Mouse (Mus musculus): ENCODE data around the gene Rufy3. TPM values are rescaled to one million over a fixed set of nuclear protein-coding genes. Genes with fewer than 3 reads are reported as not detected.
A peak's percentile ranks its signal among the peaks of the same experiment; 100 is the strongest.

The Rufy3 gene
- total and polyA plus RNA-seq, 2 experiments from 2014 or later: 7.3 to 12.7 TPM

DNA sequence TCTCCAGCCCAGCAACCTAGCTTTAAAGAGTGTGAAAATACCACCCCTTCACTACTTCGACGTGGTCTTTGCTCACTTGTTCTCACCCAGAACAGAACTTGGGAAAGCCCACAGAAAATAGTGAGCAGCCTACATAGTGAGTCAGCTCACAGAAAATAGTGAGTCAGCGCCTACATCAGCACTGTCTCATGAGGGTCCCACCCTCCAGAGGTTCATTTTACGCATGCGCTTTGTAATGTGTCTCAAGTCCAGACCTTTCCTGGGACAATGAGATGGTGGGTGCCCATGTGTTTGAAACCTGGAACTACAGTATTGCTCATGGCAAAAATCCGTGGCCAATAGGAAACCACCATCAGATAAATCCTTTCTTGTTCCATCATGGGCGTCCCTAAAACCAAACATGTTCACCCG is 123.2 kb downstream of the Rufy3 start:
- no peak for ATAC-seq (ENCODE audit: insufficient read depth, low read depth)
- no peak for TF ChIP-seq CTCF (IDR thresholded peaks at IDR 0.05; ENCODE audit: low read depth)
- TF ChIP-seq EP300 (IDR thresholded peaks at IDR 0.05; ENCODE audit: low read depth): no peak
- 70% methylated on average over 8 of the region's 8 CpGs for WGBS

DNA sequence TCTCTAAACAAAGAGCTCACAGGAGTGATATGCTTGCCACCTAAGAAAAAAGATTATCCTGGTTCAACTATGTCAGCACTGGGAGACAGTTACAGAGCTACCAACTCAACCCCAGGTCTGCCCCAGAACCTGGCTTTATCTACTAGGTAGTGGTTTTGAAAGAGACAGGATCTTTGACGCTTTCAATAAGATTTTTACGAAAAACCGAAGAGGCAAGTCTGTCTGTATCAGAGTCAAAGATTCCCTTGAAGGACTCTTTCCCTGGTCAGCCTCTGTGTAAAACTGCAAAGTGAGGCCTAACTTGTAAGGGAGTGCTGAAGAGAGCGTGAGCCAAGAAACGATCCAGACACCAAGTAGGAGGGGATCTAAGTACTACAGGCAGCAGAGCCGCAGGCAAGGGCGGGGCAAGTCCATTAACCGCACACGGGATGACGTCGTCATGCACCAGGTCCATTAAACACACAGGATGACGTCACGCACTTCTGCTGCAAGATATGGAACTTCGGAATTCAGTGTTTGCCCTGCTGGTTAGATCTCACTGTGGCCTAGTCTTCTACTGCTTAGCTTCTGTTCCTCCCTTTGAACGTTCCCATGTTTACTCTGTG is 123.8 kb downstream of the Rufy3 start:
- H3K27ac ChIP-seq (ENCODE audit: low read depth): no peak overlapping the region
- no peaks in the 10 kb centered on the region for H3K9me3 ChIP-seq (replicated peaks; ENCODE audit: control insufficient read depth, low read length)
- 68% methylated on average over 15 of the region's 15 CpGs for WGBS
- H3K27me3 ChIP-seq (ENCODE audit: control insufficient read depth, insufficient read depth, low read length): no peaks in the 10 kb centered on the region
- ATAC-seq (ENCODE audit: insufficient read depth, low read depth) (no peak), DNase-seq (ENCODE audit: low spot score) (no peak)
- H3K4me2 ChIP-seq (ENCODE audit: low read depth, low read length): no peak overlapping the region
- H3K36me3 ChIP-seq (replicated peaks; ENCODE audit: control insufficient read depth, insufficient read depth, low read length): no peaks in the 10 kb centered on the region
- no peaks in the 10 kb centered on the region; the same call in 1 of the 2 replicates for H3K4me1 ChIP-seq (ENCODE audit: control insufficient read depth, insufficient read depth)
- H3K9ac ChIP-seq (replicated peaks; ENCODE audit: low read depth, low read length): no peak overlapping the region
- no peak overlapping the region for H3K4me3 ChIP-seq (ENCODE audit: low read depth, low read length)
- TF ChIP-seq CTCF (IDR thresholded peaks at IDR 0.05; ENCODE audit: low read depth) (no peak), EP300 (IDR thresholded peaks at IDR 0.05; ENCODE audit: low read depth) (no peak)

More for the DNA sequence above, 123.2 kb downstream of the Rufy3 start:
- no peaks in the 10 kb centered on the region for H3K36me3 ChIP-seq (replicated peaks; ENCODE audit: control insufficient read depth, insufficient read depth, low read length)
- H3K4me1 ChIP-seq (ENCODE audit: control insufficient read depth, insufficient read depth): no peaks in the 10 kb centered on the region; the same call in 1 of the 2 replicates
- no peak overlapping the region for H3K9ac ChIP-seq (replicated peaks; ENCODE audit: low read depth, low read length)
- no peaks in the 10 kb centered on the region for H3K9me3 ChIP-seq (replicated peaks; ENCODE audit: control insufficient read depth, low read length)
- H3K4me3 ChIP-seq (ENCODE audit: low read depth, low read length): no peak overlapping the region
- no peak overlapping the region for H3K4me2 ChIP-seq (ENCODE audit: low read depth, low read length)
- no peaks in the 10 kb centered on the region for H3K27me3 ChIP-seq (ENCODE audit: control insufficient read depth, insufficient read depth, low read length)
- no peak for DNase-seq (ENCODE audit: low spot score)
- H3K27ac ChIP-seq (ENCODE audit: low read depth): no peak overlapping the region

DNA sequence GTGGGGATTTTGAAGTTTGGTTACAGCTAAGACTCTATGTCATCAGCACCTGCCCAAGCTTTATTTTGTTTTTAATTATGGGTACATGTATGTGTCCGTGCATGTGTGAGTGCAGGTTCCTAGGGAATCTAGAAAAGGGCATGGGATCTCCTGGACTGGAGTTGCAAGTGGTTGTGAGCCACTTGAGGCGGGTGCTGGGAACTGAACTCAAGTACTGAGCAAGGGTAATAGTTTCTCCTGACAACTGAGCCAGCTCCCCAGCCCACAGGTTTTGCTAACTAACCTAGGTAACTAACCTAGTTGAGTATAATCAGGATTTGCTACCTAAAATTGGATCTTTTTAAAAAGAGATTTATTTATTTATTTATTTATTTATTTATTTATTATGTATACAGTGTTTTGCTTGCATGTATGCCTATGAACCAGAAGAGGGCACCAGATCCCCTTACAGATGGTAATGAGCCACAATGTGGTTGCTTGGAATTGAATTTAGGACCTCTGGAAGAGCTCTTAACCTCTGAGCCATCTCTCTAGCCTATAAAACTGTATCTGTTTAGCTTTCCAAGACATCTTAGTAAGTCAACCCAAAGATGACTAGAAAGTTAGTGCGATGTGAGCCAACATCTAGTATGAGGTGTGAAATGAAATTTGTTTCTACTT is 124.6 kb downstream of the Rufy3 start:
- ATAC-seq (ENCODE audit: insufficient read depth, low read depth) (peak; percentile 69), DNase-seq (ENCODE audit: low spot score) (peak; percentile 85)
- TF ChIP-seq EP300 (IDR thresholded peaks at IDR 0.05; ENCODE audit: low read depth) (no peak), CTCF (IDR thresholded peaks at IDR 0.05; ENCODE audit: low read depth) (peak; percentile 86)
- no peaks in the 10 kb centered on the region for H3K9me3 ChIP-seq (replicated peaks; ENCODE audit: control insufficient read depth, low read length)
- no peak overlapping the region for H3K9ac ChIP-seq (replicated peaks; ENCODE audit: low read depth, low read length)
- no peak overlapping the region for H3K4me3 ChIP-seq (ENCODE audit: low read depth, low read length)
- no peaks in the 10 kb centered on the region for H3K36me3 ChIP-seq (replicated peaks; ENCODE audit: control insufficient read depth, insufficient read depth, low read length)
- H3K4me2 ChIP-seq (ENCODE audit: low read depth, low read length): no peak overlapping the region
- no peak overlapping the region for H3K27ac ChIP-seq (ENCODE audit: low read depth)
- H3K4me1 ChIP-seq (ENCODE audit: control insufficient read depth, insufficient read depth): no peaks in the 10 kb centered on the region; the same call in 1 of the 2 replicates
- no peaks in the 10 kb centered on the region for H3K27me3 ChIP-seq (ENCODE audit: control insufficient read depth, insufficient read depth, low read length)
- WGBS: 73% methylated on average over 3 of the region's 3 CpGs

DNA sequence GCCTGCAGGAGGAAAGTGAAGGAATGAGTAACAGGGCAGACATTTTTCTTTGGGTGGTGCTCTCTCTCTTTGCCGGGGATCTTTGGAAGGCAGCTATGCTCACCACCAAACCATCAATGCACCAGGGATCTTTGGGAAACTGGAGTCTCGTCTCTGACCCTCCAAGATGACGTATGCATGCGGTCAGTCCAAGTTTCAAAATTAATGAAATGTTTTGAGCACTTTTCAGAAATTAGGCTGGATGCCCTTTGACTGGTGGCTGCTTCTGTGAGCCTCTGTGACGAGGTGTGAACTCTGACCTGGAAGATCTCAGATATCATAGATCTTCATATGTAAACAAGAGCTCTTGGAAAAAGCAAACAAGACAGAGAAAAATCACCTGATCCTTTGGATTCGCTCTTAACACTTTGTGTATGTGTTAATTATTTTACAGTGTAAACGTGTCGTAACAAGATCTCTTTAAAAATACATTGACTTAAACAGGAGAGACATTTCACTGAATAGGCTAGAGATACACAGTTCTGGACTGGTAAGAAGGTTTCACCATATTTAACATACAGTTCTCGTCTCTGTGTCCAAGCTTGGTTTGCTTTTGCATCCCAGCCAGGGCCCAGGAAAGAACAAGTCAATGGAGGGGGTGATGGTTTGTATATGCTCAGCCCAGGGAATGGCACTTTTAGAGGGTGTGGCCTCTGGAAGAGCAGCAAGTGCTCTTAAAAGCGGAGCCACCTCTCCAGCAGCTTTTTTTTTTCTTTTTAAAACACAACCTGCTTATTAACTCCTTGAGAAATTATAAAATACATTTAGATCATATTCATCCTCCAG is 126.1 kb downstream of the Rufy3 start:
- Histone ChIP-seq H3K9me3 (replicated peaks; ENCODE audit: control insufficient read depth, low read length) (no peaks in the 10 kb centered on the region), H3K4me2 (ENCODE audit: low read depth, low read length) (no peak overlapping the region), H3K36me3 (replicated peaks; ENCODE audit: control insufficient read depth, insufficient read depth, low read length) (no peaks in the 10 kb centered on the region), H3K4me3 (ENCODE audit: low read depth, low read length) (no peak overlapping the region), H3K9ac (replicated peaks; ENCODE audit: low read depth, low read length) (no peak overlapping the region), H3K4me1 (ENCODE audit: control insufficient read depth, insufficient read depth) (no peaks in the 10 kb centered on the region), H3K27ac (ENCODE audit: low read depth) (no peak overlapping the region), H3K27me3 (ENCODE audit: control insufficient read depth, insufficient read depth, low read length) (no peaks in the 10 kb centered on the region)
- ATAC-seq (ENCODE audit: insufficient read depth, low read depth): no peak
- no peak for DNase-seq (ENCODE audit: low spot score)
- WGBS: 73% methylated on average over 10 of the region's 10 CpGs
- TF ChIP-seq EP300 (IDR thresholded peaks at IDR 0.05; ENCODE audit: low read depth) (no peak), CTCF (IDR thresholded peaks at IDR 0.05; ENCODE audit: low read depth) (no peak)

DNA sequence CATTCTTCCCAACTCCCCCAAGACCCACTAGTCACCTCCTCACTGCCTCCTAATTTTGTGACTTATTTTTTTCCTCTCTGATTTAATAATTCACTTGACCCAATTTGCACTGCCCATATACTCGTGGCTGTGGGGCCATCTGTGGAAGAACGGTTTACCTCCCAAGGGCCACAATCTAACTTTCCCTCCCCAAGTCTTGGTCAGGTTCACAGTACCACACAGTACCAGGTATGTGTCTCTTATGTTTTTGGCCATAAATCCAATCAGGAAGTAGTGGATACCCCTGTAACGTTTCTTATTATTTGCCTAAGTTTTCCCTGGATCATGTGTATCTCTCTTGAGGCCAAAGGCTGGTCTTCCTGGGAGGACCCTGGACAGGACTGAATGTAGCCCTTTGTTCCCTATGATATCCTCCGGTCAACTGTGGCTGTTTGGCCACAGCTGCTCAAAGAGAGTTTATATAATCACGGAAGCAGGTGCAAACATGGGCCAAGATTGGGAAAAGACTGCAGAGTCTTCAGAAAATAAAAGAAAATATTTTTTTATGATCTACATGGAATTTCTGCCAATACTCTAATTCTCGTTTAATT is 126.8 kb downstream of the Rufy3 start:
- Histone ChIP-seq H3K4me1 (ENCODE audit: control insufficient read depth, insufficient read depth) (no peaks in the 10 kb centered on the region), H3K4me2 (ENCODE audit: low read depth, low read length) (no peak overlapping the region), H3K9me3 (replicated peaks; ENCODE audit: control insufficient read depth, low read length) (no peaks in the 10 kb centered on the region), H3K36me3 (replicated peaks; ENCODE audit: control insufficient read depth, insufficient read depth, low read length) (no peaks in the 10 kb centered on the region), H3K27ac (ENCODE audit: low read depth) (no peak overlapping the region), H3K4me3 (ENCODE audit: low read depth, low read length) (no peak overlapping the region), H3K9ac (replicated peaks; ENCODE audit: low read depth, low read length) (no peak overlapping the region), H3K27me3 (ENCODE audit: control insufficient read depth, insufficient read depth, low read length) (no peaks in the 10 kb centered on the region)
- WGBS: 76% methylated on average over 6 of the region's 6 CpGs
- TF ChIP-seq CTCF (IDR thresholded peaks at IDR 0.05; ENCODE audit: low read depth) (no peak), EP300 (IDR thresholded peaks at IDR 0.05; ENCODE audit: low read depth) (no peak)
- ATAC-seq (ENCODE audit: insufficient read depth, low read depth): no peak
- no peak for DNase-seq (ENCODE audit: low spot score)
